Comparison of ENCODE assay signal across 11 mouse cellular contexts in genomic region chr14:114949156-114949496, GRCm38 (mm10).
DNase-seq lines count a peak whose midpoint lies in the region; ATAC-seq lines count a peak whose summit lies in the region.
"Had no signal": no experiment of that assay in that cellular context is flagged by ENCODE, and none has a peak within 500 bp of the region (broad histone marks: within the 10 kb centered on the region; RNA-seq: fewer than 3 reads in every experiment).

No protein-coding gene starts in this region.

- H3K9me3 ChIP-seq in heart, embryonic 16.5 days (replicated peaks; ENCODE audit: control insufficient read depth, low read length) = no peaks in the 10 kb centered on the region
- H3K9me3 ChIP-seq in embryonic facial prominence, embryonic 10.5 days = no peaks in the 10 kb centered on the region
- no peaks in the 10 kb centered on the region for H3K9me3 ChIP-seq in hindbrain, embryonic 12.5 days (replicated peaks)

- no peak; the same call in 1 of the 2 replicates for ATAC-seq in heart, embryonic 16.5 days (replicated peaks; ENCODE audit: extremely low read depth, insufficient read depth, low FRiP score)
- ATAC-seq in hindbrain, embryonic 12.5 days (ENCODE audit: low FRiP score) = no peak
- ATAC-seq in megakaryocyte progenitor cell, adult 5-6 weeks (replicated peaks; ENCODE audit: poor library complexity) = peak; percentile 31

- H3K4me1 ChIP-seq in heart, embryonic 16.5 days (ENCODE audit: control insufficient read depth, insufficient read depth, low read length) = peaks cover 3% of the 10 kb centered on the region; the same call in 1 of the 2 replicates
- H3K4me1 ChIP-seq in embryonic facial prominence, embryonic 10.5 days = peaks cover 63% of the 10 kb centered on the region
- peaks cover 15% of the 10 kb centered on the region for H3K4me1 ChIP-seq in hindbrain, embryonic 12.5 days

- H3K9ac ChIP-seq in heart, embryonic 16.5 days (ENCODE audit: low read length) = no peak overlapping the region
- no peak overlapping the region for H3K9ac ChIP-seq in hindbrain, embryonic 12.5 days

- DNase-seq in heart, postnatal 25 days (ENCODE audit: low spot score) = no peak
- no peak for DNase-seq in embryonic facial prominence, embryonic 10.5 days (ENCODE audit: low spot score)
- DNase-seq in ovary, postnatal 10 days (ENCODE audit: low spot score) = no peak
- DNase-seq in cerebellum, postnatal 36 days = no peak
- no peak for DNase-seq in left cerebral cortex, postnatal 25 days (ENCODE audit: low spot score in 2 of 2)
- DNase-seq: adrenal gland, postnatal 36 days; right cerebral cortex, postnatal 25 days had no signal

- no peaks in the 10 kb centered on the region for H3K36me3 ChIP-seq in heart, embryonic 16.5 days (ENCODE audit: control insufficient read depth, insufficient read depth)
- H3K36me3 ChIP-seq in embryonic facial prominence, embryonic 10.5 days (replicated peaks) = no peaks in the 10 kb centered on the region
- no peaks in the 10 kb centered on the region for H3K36me3 ChIP-seq in hindbrain, embryonic 12.5 days

- intact Hi-C loops in heart, postnatal 25 days (cut with DNase I) = no loop called here
- intact Hi-C loops in left cerebral cortex, postnatal 25 days (cut with DNase I) = no loop called here

- H3K27ac ChIP-seq in heart, embryonic 16.5 days (ENCODE audit: low read length) = peak overlapping the region; percentile 74
- H3K27ac ChIP-seq in embryonic facial prominence, embryonic 10.5 days (replicated peaks) = peak overlapping the region; percentile 79
- no peak overlapping the region for H3K27ac ChIP-seq in hindbrain, embryonic 12.5 days

- peak overlapping the region; percentile 17 for H3K4me3 ChIP-seq in heart, embryonic 16.5 days (ENCODE audit: low read length)
- no peak overlapping the region for H3K4me3 ChIP-seq in embryonic facial prominence, embryonic 10.5 days
- no peak overlapping the region for H3K4me3 ChIP-seq in hindbrain, embryonic 12.5 days

- WGBS in heart, embryonic 16.5 days = 53% methylated on average over 5 of the region's 5 CpGs
- WGBS in embryonic facial prominence, embryonic 10.5 days = 61% methylated on average over 5 of the region's 5 CpGs
- WGBS in hindbrain, embryonic 12.5 days = 60% methylated on average over 5 of the region's 5 CpGs

- H3K4me2 ChIP-seq in heart, embryonic 16.5 days (ENCODE audit: low read depth, low read length) = peak overlapping the region; percentile 55
- peak overlapping the region; percentile 42; the same call in 1 of the 2 replicates for H3K4me2 ChIP-seq in hindbrain, embryonic 12.5 days (replicated peaks)

- H3K27me3 ChIP-seq in heart, embryonic 16.5 days (ENCODE audit: control insufficient read depth, insufficient read depth, low read length) = no peaks in the 10 kb centered on the region
- no peaks in the 10 kb centered on the region for H3K27me3 ChIP-seq in embryonic facial prominence, embryonic 10.5 days (replicated peaks; ENCODE audit: low read depth, poor library complexity, severe bottlenecking)
- no peaks in the 10 kb centered on the region for H3K27me3 ChIP-seq in hindbrain, embryonic 12.5 days
- H3K27me3 ChIP-seq: CH12.LX had no signal
